Mouse (Mus musculus): Measurements from ENCODE around the gene Rapgef4. TPM values are rescaled to one million over a fixed set of nuclear protein-coding genes. Genes with fewer than 3 reads are reported as not detected.

Rapgef4 gene
- polyA plus RNA-seq, 1 experiment from 2014 or later: 18.3 TPM

- Histone ChIP-seq H3K9ac (replicated peaks; ENCODE audit: low read length) (no peak overlapping the region), H3K4me3 (replicated peaks; ENCODE audit: low read depth, low read length) (no peak overlapping the region), H3K4me2 (ENCODE audit: low read length) (no peak overlapping the region), H3K27ac (replicated peaks; ENCODE audit: low read depth, low read length) (no peak overlapping the region), H3K4me1 (ENCODE audit: control insufficient read depth, insufficient read depth, low read length) (no peaks in the 10 kb centered on the region), H3K9me3 (ENCODE audit: control insufficient read depth, low read length) (no peaks in the 10 kb centered on the region; the same call in 1 of the 2 replicates), H3K36me3 (ENCODE audit: control insufficient read depth, insufficient read depth, low read length) (no peaks in the 10 kb centered on the region), H3K27me3 (ENCODE audit: control insufficient read depth, insufficient read depth, low read length) (no peaks in the 10 kb centered on the region)
- 91% methylated on average over 3 of the region's 3 CpGs for WGBS
- ATAC-seq (ENCODE audit: low FRiP score, low TSS enrichment) (no peak), DNase-seq (no peak)
These were observed 11.1 kb downstream of the Rapgef4 start for GRCm38 (mm10) chr2:71992129-71992528.

GRCm38 (mm10) chr2:71993729-71994423, 12.8 kb downstream of the Rapgef4 start:
- no peaks in the 10 kb centered on the region for H3K36me3 ChIP-seq (ENCODE audit: control insufficient read depth, insufficient read depth, low read length)
- no peak overlapping the region for H3K27ac ChIP-seq (replicated peaks; ENCODE audit: low read depth, low read length)
- ATAC-seq (ENCODE audit: low FRiP score, low TSS enrichment): no peak
- no peaks in the 10 kb centered on the region; the same call in 1 of the 2 replicates for H3K9me3 ChIP-seq (ENCODE audit: control insufficient read depth, low read length)
- 84% methylated on average over 5 of the region's 5 CpGs for WGBS
- H3K4me2 ChIP-seq (ENCODE audit: low read length): no peak overlapping the region
- no peaks in the 10 kb centered on the region for H3K27me3 ChIP-seq (ENCODE audit: control insufficient read depth, insufficient read depth, low read length)
- no peak overlapping the region for H3K4me3 ChIP-seq (replicated peaks; ENCODE audit: low read depth, low read length)
- H3K4me1 ChIP-seq (ENCODE audit: control insufficient read depth, insufficient read depth, low read length): no peaks in the 10 kb centered on the region
- no peak for DNase-seq
- no peak overlapping the region for H3K9ac ChIP-seq (replicated peaks; ENCODE audit: low read length)

- H3K27me3 ChIP-seq (ENCODE audit: control insufficient read depth, insufficient read depth, low read length): no peaks in the 10 kb centered on the region
- no peaks in the 10 kb centered on the region for H3K9me3 ChIP-seq (ENCODE audit: control insufficient read depth, low read length)
- H3K4me2 ChIP-seq (ENCODE audit: low read length): no peak overlapping the region
- 98% methylated on average over 2 of the region's 2 CpGs for WGBS
- no peak for ATAC-seq (ENCODE audit: low FRiP score, low TSS enrichment)
- no peak overlapping the region for H3K27ac ChIP-seq (replicated peaks; ENCODE audit: low read depth, low read length)
- no peaks in the 10 kb centered on the region for H3K4me1 ChIP-seq (ENCODE audit: control insufficient read depth, insufficient read depth, low read length)
- H3K36me3 ChIP-seq (ENCODE audit: control insufficient read depth, insufficient read depth, low read length): no peaks in the 10 kb centered on the region
- H3K4me3 ChIP-seq (replicated peaks; ENCODE audit: low read depth, low read length): no peak overlapping the region
- no peak for DNase-seq
- no peak overlapping the region for H3K9ac ChIP-seq (replicated peaks; ENCODE audit: low read length)
These were observed 17.5 kb downstream of the Rapgef4 start for GRCm38 (mm10) chr2:71998531-71998930.

GRCm38 (mm10) chr2:72000102-72000501, 19.1 kb downstream of the Rapgef4 start:
- Histone ChIP-seq H3K9ac (replicated peaks; ENCODE audit: low read length) (no peak overlapping the region), H3K4me1 (ENCODE audit: control insufficient read depth, insufficient read depth, low read length) (no peaks in the 10 kb centered on the region), H3K4me3 (replicated peaks; ENCODE audit: low read depth, low read length) (no peak overlapping the region), H3K9me3 (ENCODE audit: control insufficient read depth, low read length) (no peaks in the 10 kb centered on the region), H3K36me3 (ENCODE audit: control insufficient read depth, insufficient read depth, low read length) (no peaks in the 10 kb centered on the region), H3K27me3 (ENCODE audit: control insufficient read depth, insufficient read depth, low read length) (no peaks in the 10 kb centered on the region), H3K4me2 (ENCODE audit: low read length) (no peak overlapping the region), H3K27ac (replicated peaks; ENCODE audit: low read depth, low read length) (no peak overlapping the region)
- no peak for ATAC-seq (ENCODE audit: low FRiP score, low TSS enrichment)
- WGBS: 91% methylated on average over 2 of the region's 2 CpGs
- no peak for DNase-seq

GRCm38 (mm10) chr2:72002843-72003370, 21.9 kb downstream of the Rapgef4 start:
- 79% methylated on average over 5 of the region's 5 CpGs for WGBS
- DNase-seq: no peak
- ATAC-seq (ENCODE audit: low FRiP score, low TSS enrichment): no peak

GRCm38 (mm10) chr2:72003756-72004525, 22.9 kb downstream of the Rapgef4 start:
- Histone ChIP-seq H3K9me3 (ENCODE audit: control insufficient read depth, low read length) (no peaks in the 10 kb centered on the region), H3K4me3 (replicated peaks; ENCODE audit: low read depth, low read length) (no peak overlapping the region), H3K27me3 (ENCODE audit: control insufficient read depth, insufficient read depth, low read length) (no peaks in the 10 kb centered on the region), H3K27ac (replicated peaks; ENCODE audit: low read depth, low read length) (no peak overlapping the region), H3K4me1 (ENCODE audit: control insufficient read depth, insufficient read depth, low read length) (no peaks in the 10 kb centered on the region), H3K4me2 (ENCODE audit: low read length) (no peak overlapping the region), H3K36me3 (ENCODE audit: control insufficient read depth, insufficient read depth, low read length) (no peaks in the 10 kb centered on the region), H3K9ac (replicated peaks; ENCODE audit: low read length) (no peak overlapping the region)
- 88% methylated on average over 13 of the region's 13 CpGs for WGBS
- no peak for DNase-seq
- ATAC-seq (ENCODE audit: low FRiP score, low TSS enrichment): no peak

More at GRCm38 (mm10) chr2:72002843-72003370, 21.9 kb downstream of the Rapgef4 start:
- no peak overlapping the region for H3K4me2 ChIP-seq (ENCODE audit: low read length)
- no peaks in the 10 kb centered on the region for H3K4me1 ChIP-seq (ENCODE audit: control insufficient read depth, insufficient read depth, low read length)
- no peaks in the 10 kb centered on the region for H3K36me3 ChIP-seq (ENCODE audit: control insufficient read depth, insufficient read depth, low read length)
- H3K27me3 ChIP-seq (ENCODE audit: control insufficient read depth, insufficient read depth, low read length): no peaks in the 10 kb centered on the region
- no peak overlapping the region for H3K4me3 ChIP-seq (replicated peaks; ENCODE audit: low read depth, low read length)
- H3K9ac ChIP-seq (replicated peaks; ENCODE audit: low read length): no peak overlapping the region
- no peak overlapping the region for H3K27ac ChIP-seq (replicated peaks; ENCODE audit: low read depth, low read length)
- H3K9me3 ChIP-seq (ENCODE audit: control insufficient read depth, low read length): no peaks in the 10 kb centered on the region

- WGBS: 90% methylated on average over 16 of the region's 16 CpGs
- Histone ChIP-seq H3K9me3 (ENCODE audit: control insufficient read depth, low read length) (no peaks in the 10 kb centered on the region), H3K27me3 (ENCODE audit: control insufficient read depth, insufficient read depth, low read length) (no peaks in the 10 kb centered on the region), H3K4me2 (ENCODE audit: low read length) (no peak overlapping the region), H3K4me1 (ENCODE audit: control insufficient read depth, insufficient read depth, low read length) (no peaks in the 10 kb centered on the region), H3K4me3 (replicated peaks; ENCODE audit: low read depth, low read length) (no peak overlapping the region), H3K36me3 (ENCODE audit: control insufficient read depth, insufficient read depth, low read length) (no peaks in the 10 kb centered on the region), H3K9ac (replicated peaks; ENCODE audit: low read length) (no peak overlapping the region), H3K27ac (replicated peaks; ENCODE audit: low read depth, low read length) (no peak overlapping the region)
- ATAC-seq (ENCODE audit: low FRiP score, low TSS enrichment): no peak
- DNase-seq: no peak
These were observed 24.0 kb downstream of the Rapgef4 start for GRCm38 (mm10) chr2:72005051-72005450.

GRCm38 (mm10) chr2:72009446-72010218, 28.6 kb downstream of the Rapgef4 start:
- no peaks in the 10 kb centered on the region for H3K4me1 ChIP-seq (ENCODE audit: control insufficient read depth, insufficient read depth, low read length)
- H3K36me3 ChIP-seq (ENCODE audit: control insufficient read depth, insufficient read depth, low read length): no peaks in the 10 kb centered on the region
- no peaks in the 10 kb centered on the region for H3K27me3 ChIP-seq (ENCODE audit: control insufficient read depth, insufficient read depth, low read length)
- H3K9me3 ChIP-seq (ENCODE audit: control insufficient read depth, low read length): no peaks in the 10 kb centered on the region
- 72% methylated on average over 3 of the region's 3 CpGs for WGBS
- H3K27ac ChIP-seq (replicated peaks; ENCODE audit: low read depth, low read length): no peak overlapping the region
- no peak for ATAC-seq (ENCODE audit: low FRiP score, low TSS enrichment)
- peak; percentile 9 for DNase-seq
- H3K4me2 ChIP-seq (ENCODE audit: low read length): no peak overlapping the region
- H3K4me3 ChIP-seq (replicated peaks; ENCODE audit: low read depth, low read length): no peak overlapping the region
- H3K9ac ChIP-seq (replicated peaks; ENCODE audit: low read length): no peak overlapping the region

All from midbrain, embryonic 14.5 days (tissue).